18 mouse cellular contexts compared by ENCODE assay signal in the genomic region with DNA sequence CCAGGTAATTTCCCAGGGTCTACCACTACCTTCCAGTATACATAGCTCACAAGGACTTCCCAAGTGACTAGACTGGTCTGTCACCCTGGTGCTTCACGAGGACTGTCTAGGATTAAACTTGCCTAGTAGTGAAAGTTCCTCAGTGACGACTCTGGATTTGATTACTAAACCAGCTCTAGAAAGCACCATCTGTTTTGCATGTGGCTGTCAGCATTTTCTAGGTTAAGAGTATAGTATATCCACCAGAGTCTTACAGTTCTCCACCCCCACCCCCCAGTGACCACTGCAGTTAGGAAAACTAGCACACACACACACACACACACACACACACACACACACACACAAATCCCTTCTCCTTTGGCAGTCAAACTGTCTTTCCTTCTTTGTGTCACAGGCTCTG.
DNase-seq lines count a peak whose midpoint lies in the region; ATAC-seq lines count a peak whose summit lies in the region.
"Had no signal": no experiment of that assay in that cellular context is flagged by ENCODE, and none has a peak within 500 bp of the region (broad histone marks: within the 10 kb centered on the region; RNA-seq: fewer than 3 reads in every experiment).

No protein-coding gene starts in this region.

- H3K36me3 ChIP-seq in heart, embryonic 15.5 days: no peaks in the 10 kb centered on the region
- no peaks in the 10 kb centered on the region for H3K36me3 ChIP-seq in heart, embryonic 11.5 days (ENCODE audit: control insufficient read depth, insufficient read depth, low read length)
- H3K36me3 ChIP-seq in forebrain, embryonic 10.5 days (replicated peaks): no peaks in the 10 kb centered on the region
- H3K36me3 ChIP-seq in midbrain, embryonic 10.5 days: no peaks in the 10 kb centered on the region
- H3K36me3 ChIP-seq: forebrain, embryonic 12.5 days; hindbrain, embryonic 10.5 days; intestine, embryonic 15.5 days had no signal

- WGBS in heart, embryonic 15.5 days: 62% methylated on average over 2 of the region's 2 CpGs
- WGBS in heart, embryonic 11.5 days (ENCODE audit: insufficient replicate concordance): 54% methylated on average over 2 of the region's 2 CpGs
- 73% methylated on average over 2 of the region's 2 CpGs for WGBS in forebrain, embryonic 10.5 days
- WGBS in midbrain, embryonic 10.5 days: 77% methylated on average over 2 of the region's 2 CpGs

- no peak overlapping the region for H3K4me2 ChIP-seq in heart, embryonic 15.5 days
- H3K4me2 ChIP-seq in heart, embryonic 11.5 days: no peak overlapping the region
- H3K4me2 ChIP-seq: forebrain, embryonic 12.5 days; hindbrain, embryonic 14.5 days; intestine, embryonic 15.5 days had no signal

- H3K4me3 ChIP-seq in heart, embryonic 15.5 days: no peak overlapping the region
- H3K4me3 ChIP-seq in heart, embryonic 11.5 days (ENCODE audit: low read depth, low read length): no peak overlapping the region
- no peak overlapping the region for H3K4me3 ChIP-seq in forebrain, embryonic 10.5 days
- no peak overlapping the region for H3K4me3 ChIP-seq in midbrain, embryonic 10.5 days
- H3K4me3 ChIP-seq: forebrain, embryonic 12.5 days; hindbrain, embryonic 10.5 days; intestine, embryonic 15.5 days had no signal

- peaks cover 24% of the 10 kb centered on the region for H3K4me1 ChIP-seq in heart, embryonic 15.5 days (replicated peaks)
- H3K4me1 ChIP-seq in heart, embryonic 11.5 days (ENCODE audit: control insufficient read depth, insufficient read depth, low read length): peaks cover 11% of the 10 kb centered on the region
- peaks cover 6% of the 10 kb centered on the region; the same call in 1 of the 2 replicates for H3K4me1 ChIP-seq in forebrain, embryonic 10.5 days
- peaks cover 4% of the 10 kb centered on the region; the same call in 1 of the 2 replicates for H3K4me1 ChIP-seq in midbrain, embryonic 10.5 days
- H3K4me1 ChIP-seq: forebrain, embryonic 12.5 days; intestine, embryonic 15.5 days had no signal

- H3K9me3 ChIP-seq in heart, embryonic 15.5 days (replicated peaks): no peaks in the 10 kb centered on the region
- no peaks in the 10 kb centered on the region for H3K9me3 ChIP-seq in heart, embryonic 11.5 days (replicated peaks; ENCODE audit: control insufficient read depth, low read length)
- no peaks in the 10 kb centered on the region for H3K9me3 ChIP-seq in forebrain, embryonic 10.5 days
- H3K9me3 ChIP-seq in midbrain, embryonic 10.5 days (replicated peaks): no peaks in the 10 kb centered on the region
- H3K9me3 ChIP-seq: forebrain, embryonic 12.5 days; hindbrain, embryonic 10.5 days; intestine, embryonic 15.5 days had no signal

- no peak for DNase-seq in frontal cortex, postnatal 10 days (ENCODE audit: low spot score in 2 of 2)
- peak; percentile 21 for DNase-seq in forelimb bud, embryonic 11.5 days (ENCODE audit: low read depth, low spot score)
- no peak for DNase-seq in forebrain, embryonic 10.5 days (ENCODE audit: extremely low spot score, low spot score)
- DNase-seq in midbrain, embryonic 10.5 days (ENCODE audit: low spot score): no peak
- DNase-seq: adrenal gland, postnatal 10 days; cerebellum, adult 11-12 months; cerebellum, adult 9-10 months; cerebellum, postnatal 25 days; heart, postnatal 10 days; kidney, adult 2 months had no signal

- peak; percentile 53 for ATAC-seq in frontal cortex, adult (ENCODE audit: low TSS enrichment)
- no peak for ATAC-seq in heart, embryonic 15.5 days (replicated peaks; ENCODE audit: insufficient number of reproducible peaks, insufficient read depth, low FRiP score, low read depth)
- ATAC-seq in heart, embryonic 11.5 days (replicated peaks; ENCODE audit: insufficient number of reproducible peaks, low FRiP score, low TSS enrichment): no peak
- ATAC-seq: forebrain, embryonic 16.5 days; intestine, embryonic 15.5 days had no signal

- H3K9ac ChIP-seq in heart, embryonic 15.5 days: no peak overlapping the region
- no peak overlapping the region for H3K9ac ChIP-seq in heart, embryonic 11.5 days (ENCODE audit: low read depth, low read length)
- H3K9ac ChIP-seq: forebrain, embryonic 12.5 days; hindbrain, embryonic 14.5 days; intestine, embryonic 15.5 days had no signal

- peak overlapping the region; percentile 60; the same call in 1 of the 2 replicates for H3K27ac ChIP-seq in heart, embryonic 15.5 days
- no peak overlapping the region for H3K27ac ChIP-seq in heart, embryonic 11.5 days (ENCODE audit: low read depth, low read length)
- H3K27ac ChIP-seq in forebrain, embryonic 10.5 days: no peak overlapping the region
- no peak overlapping the region for H3K27ac ChIP-seq in midbrain, embryonic 10.5 days (replicated peaks)
- H3K27ac ChIP-seq: forebrain, embryonic 12.5 days; hindbrain, embryonic 10.5 days; hindbrain, embryonic 14.5 days; intestine, embryonic 15.5 days had no signal

- no peaks in the 10 kb centered on the region for H3K27me3 ChIP-seq in heart, embryonic 15.5 days
- no peaks in the 10 kb centered on the region for H3K27me3 ChIP-seq in heart, embryonic 11.5 days (ENCODE audit: control insufficient read depth, insufficient read depth, low read length)
- H3K27me3 ChIP-seq in forebrain, embryonic 10.5 days (ENCODE audit: poor library complexity, severe bottlenecking): no peaks in the 10 kb centered on the region
- H3K27me3 ChIP-seq in midbrain, embryonic 10.5 days (ENCODE audit: low read depth, poor library complexity, severe bottlenecking): no peaks in the 10 kb centered on the region
- H3K27me3 ChIP-seq: forebrain, embryonic 12.5 days; intestine, embryonic 15.5 days had no signal
